Mouse (Mus musculus): Measurements from ENCODE around the gene Lrsam1. TPM values are rescaled to one million over a fixed set of nuclear protein-coding genes. Genes with fewer than 3 reads are reported as not detected.

Gene Lrsam1
- total RNA-seq, 2 experiments from 2014 or later, result 10.7 to 16.2 TPM

DNA sequence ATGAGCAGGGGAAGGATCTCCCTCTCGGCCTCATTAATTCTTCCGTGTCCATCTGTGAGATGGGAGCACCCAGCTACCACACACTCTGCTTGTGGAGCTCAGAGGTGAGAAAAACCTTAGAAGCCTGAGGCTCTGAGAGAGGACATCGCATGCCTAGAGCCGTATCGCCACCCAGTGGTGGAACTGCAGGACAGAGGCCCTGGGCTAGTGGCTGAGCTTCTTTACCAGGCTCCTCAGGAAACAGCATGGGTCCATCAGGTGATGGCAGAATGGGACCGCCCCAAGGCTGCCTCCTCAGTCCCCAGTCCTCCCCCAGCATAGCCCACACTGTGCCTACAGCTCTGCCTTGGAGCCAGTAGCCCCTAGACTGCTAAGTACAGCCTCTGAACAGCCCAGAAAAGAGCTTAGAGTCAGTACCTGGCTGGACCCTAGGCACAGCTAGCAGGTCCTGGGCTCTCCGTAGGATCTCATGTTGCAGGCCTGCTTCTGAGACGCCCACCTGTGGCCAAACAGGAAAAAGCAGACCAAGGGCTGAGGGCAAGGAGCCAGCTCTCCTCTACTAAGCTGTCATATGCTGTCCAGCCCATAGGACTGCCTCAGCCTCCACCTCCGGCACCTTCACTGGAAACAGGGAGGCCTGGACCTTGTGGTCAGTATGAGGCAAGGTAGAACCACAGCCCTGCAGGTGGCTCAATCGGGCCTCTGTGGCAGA, 33.0 kb downstream of the Lrsam1 start:
- DNase-seq, result peak; percentile 80 to 89
- intact Hi-C loops (cut with DNase I), result loop anchor here (1.0 to 5.0 kb wide), 3 partner anchors 64 to 151 kb away; partner anchors contain the start of genes Ptrh1 and Ttc16

GRCm38 (mm10) chr2:32927624-32928234, 33.7 kb downstream of the Lrsam1 start:
- intact Hi-C loops (cut with DNase I), result loop anchor here (1.0 to 5.0 kb wide), 3 partner anchors 63 to 150 kb away; partner anchors contain the start of genes Ptrh1 and Ttc16
- no peak for DNase-seq

DNA sequence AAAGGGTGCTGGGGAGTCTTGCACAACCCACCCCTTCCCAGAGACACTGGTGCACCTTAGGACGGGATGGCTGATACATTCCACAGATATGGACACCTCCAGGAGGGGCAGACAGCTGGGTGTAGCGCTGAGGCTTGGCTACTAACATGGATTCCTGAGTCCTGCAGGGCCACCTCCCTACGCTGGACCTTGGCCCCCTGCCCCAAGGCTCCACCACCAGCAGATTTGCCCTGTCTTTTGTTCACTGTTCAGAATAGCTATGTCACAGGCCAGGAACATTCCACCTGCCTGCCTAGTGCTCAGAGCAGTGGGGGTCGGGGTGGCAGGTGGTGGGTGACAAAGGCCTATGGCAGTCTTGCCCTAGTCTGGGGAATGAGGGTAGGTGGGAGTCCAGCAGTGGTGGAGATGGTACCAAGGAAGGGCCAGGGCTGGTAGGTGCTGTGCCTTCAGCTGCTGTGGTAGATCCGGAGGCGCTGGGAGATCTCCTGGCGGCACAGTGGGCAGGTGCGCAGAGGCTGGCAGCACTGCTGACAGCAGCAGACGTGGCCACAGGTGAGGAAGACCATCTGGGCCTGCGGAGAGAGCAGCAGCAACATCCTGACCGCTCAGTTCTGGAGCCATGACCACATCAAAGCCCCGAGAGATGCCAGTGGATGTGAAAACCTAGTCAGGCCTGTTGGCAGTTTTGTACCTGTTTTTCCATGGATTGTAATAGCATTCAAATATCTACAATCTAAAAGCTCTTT, 34.9 kb downstream of the Lrsam1 start:
- intact Hi-C loops (cut with DNase I), result loop anchor here (5.0 kb wide), 1 partner anchor 149 kb away; the partner anchor contains the start of genes Ptrh1 and Ttc16
- DNase-seq, result no peak

DNA sequence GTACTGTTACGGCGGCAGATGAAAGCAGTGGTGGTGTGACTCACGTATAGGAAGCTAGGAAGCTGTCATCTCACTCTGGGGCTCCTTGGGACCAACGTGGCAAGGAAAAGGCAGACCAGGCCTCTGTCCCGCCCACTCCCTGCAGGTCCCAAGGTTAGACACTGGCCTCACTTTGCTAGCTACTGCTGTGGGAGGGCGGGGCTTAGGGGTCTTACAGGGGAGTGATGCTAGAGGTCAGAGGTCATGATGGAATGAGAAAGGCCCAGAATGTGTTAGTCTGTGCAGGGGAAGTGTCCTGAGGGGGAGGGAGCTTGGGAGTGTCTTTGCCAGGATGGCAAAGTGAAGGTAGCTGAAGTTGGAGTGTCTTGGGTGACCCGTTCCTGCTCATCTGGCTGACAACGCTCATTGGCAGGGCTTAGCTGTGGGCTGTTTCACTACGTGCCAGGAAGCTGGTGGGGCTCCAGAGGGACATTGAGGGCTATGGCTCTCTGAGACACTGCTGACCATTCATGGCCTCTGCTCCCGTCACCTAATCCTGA, 37.0 kb downstream of the Lrsam1 start:
- intact Hi-C loops (cut with DNase I), result loop anchor here (5.0 kb wide), 1 partner anchor 132 kb away; no protein-coding TSS in a partner anchor
- DNase-seq, result no peak

DNA sequence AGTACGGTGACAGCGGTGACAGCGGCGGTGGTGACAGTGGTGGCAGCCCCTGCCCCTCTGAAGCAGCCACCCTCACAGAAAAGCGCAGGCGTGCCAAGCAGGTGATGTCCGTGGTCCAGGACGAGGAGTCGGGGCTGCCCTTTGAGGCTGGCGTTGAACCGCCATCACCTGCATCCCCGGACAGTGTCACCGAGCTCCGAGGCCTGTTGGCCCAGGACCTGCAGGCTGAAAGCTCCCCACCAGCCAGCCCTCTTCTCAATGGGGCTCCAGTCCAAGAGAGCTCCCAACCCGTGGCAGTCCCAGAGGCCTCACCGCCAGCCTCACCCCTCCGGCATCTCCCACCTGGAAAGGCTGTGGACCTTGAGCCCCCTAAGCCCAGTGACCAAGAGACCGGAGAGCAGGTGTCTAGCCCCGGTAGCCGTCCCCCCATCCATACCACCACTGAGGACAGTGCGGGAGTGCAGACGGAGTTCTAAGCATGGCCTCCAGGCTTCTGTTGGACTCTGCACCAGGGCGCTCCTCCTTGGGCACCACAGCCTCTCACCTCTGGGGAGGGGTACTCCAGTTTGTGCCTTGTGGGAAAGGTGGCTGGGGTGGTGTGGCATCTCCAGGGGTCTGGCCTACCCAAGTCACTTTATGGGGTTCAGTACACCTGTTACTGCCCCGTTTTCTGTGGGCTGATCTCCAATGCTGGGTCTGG, 37.7 kb downstream of the Lrsam1 start:
- DNase-seq, result no peak
- intact Hi-C loops (cut with DNase I), result loop anchor here (5.0 kb wide), 1 partner anchor 131 kb away; no protein-coding TSS in a partner anchor

GRCm38 (mm10) chr2:32922564-32922963, 38.9 kb downstream of the Lrsam1 start:
- intact Hi-C loops (cut with DNase I), result loop anchor here (5.0 kb wide), 1 partner anchor 130 kb away; no protein-coding TSS in a partner anchor

GRCm38 (mm10) chr2:32921801-32922380, 39.5 kb downstream of the Lrsam1 start:
- intact Hi-C loops (cut with DNase I), result loop anchor here (5.0 kb wide), 1 partner anchor 130 kb away; no protein-coding TSS in a partner anchor
- DNase-seq, result no peak

More at GRCm38 (mm10) chr2:32922564-32922963, 38.9 kb downstream of the Lrsam1 start:
- no peak for DNase-seq

GRCm38 (mm10) chr2:32921235-32921634, 40.2 kb downstream of the Lrsam1 start:
- no peak for DNase-seq
- intact Hi-C loops (cut with DNase I), result loop anchor here (5.0 kb wide), 1 partner anchor 129 kb away; no protein-coding TSS in a partner anchor

DNA sequence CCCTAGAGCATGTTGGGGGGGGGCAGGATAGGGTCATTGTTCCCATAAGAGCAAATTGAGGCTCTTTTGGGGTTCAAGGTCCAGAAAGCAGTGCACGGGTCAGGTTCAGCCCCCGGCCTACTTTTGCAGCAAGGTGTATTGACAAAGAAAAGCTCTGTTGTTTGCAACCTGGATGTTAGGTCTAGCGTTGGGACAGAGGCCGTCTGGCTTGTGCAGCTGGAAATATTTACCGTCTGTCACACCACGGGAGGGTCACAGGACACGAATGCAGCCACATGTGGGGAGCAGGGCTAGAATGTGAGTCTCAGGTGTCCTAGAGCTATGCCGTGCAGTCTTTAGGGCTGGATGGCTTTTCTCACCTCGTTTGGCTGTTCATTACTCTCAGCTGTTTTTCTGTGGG, 43.0 kb downstream of the Lrsam1 start:
- intact Hi-C loops (cut with DNase I), result no loop called here
- no peak for DNase-seq

- DNase-seq, result peak; percentile 51 to 55
- intact Hi-C loops (cut with DNase I), result no loop called here
Measured at GRCm38 (mm10) chr2:32917526-32917925, 43.9 kb downstream of the Lrsam1 start.

DNA sequence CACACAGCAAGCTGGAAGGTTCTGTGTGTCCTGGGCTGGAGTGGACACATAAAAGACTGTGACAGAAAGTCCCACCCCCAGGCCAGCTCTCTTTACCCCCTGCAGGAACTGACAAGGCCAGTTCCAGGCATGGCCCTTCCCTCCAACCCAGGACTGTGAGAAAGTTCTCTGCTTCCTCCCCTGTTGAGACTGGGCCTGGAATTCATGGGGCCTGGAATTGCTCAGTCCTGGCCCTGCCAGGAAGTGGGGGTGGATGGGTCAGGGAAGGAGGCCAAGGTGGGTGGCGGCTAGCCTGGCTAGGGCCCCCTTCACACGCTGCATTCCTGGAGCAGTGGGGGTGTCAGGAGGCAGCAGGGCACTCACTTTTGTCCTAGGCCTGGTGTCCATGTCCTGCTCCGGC, 46.5 kb downstream of the Lrsam1 start:
- intact Hi-C loops (cut with DNase I), result no loop called here
- DNase-seq, result peak; percentile 85 to 88

DNA sequence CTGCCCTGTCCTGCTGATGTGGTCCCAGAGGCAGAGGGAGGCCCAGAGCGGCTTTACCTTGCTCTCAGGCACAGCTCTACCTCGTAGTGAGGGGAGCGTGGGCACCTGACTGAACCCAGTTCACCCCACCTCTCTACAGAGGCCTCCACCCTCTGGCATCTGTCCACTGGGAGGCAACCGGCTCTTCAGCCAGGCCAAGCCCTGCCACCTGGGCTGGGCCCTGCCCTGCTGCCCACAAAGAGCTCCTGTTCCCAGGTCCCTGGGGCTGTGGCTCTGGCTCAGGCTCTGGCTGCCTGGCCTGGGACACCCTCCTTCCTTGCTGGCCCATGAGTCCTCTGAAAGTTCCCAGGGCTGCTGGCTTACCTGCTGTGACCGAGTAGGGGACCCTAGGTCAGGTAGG, 47.1 kb downstream of the Lrsam1 start:
- DNase-seq, result peak; percentile 52 to 57
- intact Hi-C loops (cut with DNase I), result no loop called here

- DNase-seq, result peak; percentile 89 to 92
- intact Hi-C loops (cut with DNase I), result loop anchor here (1.0 to 2.0 kb wide), 2 partner anchors 36 to 47 kb away; partner anchors contain the start of gene Fam129b
Measured at GRCm38 (mm10) chr2:32912210-32912804, 49.1 kb downstream of the Lrsam1 start.

DNA sequence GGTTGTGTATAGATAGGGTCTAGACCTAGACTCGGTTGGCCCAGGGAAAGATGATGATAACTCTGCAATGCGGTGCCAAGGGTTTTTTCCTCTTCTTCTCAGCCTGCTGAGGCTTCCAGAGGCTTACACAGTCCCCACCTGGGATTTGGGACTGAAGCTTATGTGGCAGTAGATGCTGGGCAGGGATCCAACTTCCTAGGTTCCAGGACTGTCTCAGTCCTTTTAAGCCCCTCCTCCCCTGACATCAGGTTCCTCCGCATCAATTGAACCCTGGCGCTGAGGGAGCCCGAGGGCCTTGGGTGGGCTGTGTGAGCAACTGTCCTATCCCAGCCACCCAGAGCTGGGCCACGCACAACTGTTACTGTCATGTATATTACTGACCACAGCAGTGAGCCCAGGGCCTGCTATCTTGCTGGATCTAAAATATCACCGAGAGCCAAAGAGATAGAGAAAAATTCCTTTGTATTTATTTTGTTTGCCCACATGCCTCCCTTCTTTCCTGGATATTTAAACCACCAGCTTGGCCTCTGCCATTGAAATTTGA, 49.7 kb downstream of the Lrsam1 start:
- intact Hi-C loops (cut with DNase I), result loop anchor here (1.0 to 2.0 kb wide), 2 partner anchors 35 to 46 kb away; partner anchors contain the start of gene Fam129b
- DNase-seq, result no peak

GRCm38 (mm10) chr2:32908796-32909195, 52.6 kb downstream of the Lrsam1 start:
- intact Hi-C loops (cut with DNase I), result no loop called here
- peak; percentile 63 to 65 for DNase-seq

- intact Hi-C loops (cut with DNase I), result no loop called here
Measured at GRCm38 (mm10) chr2:32908272-32908671, 53.1 kb downstream of the Lrsam1 start.

GRCm38 (mm10) chr2:32907442-32907841, 54.0 kb downstream of the Lrsam1 start:
- intact Hi-C loops (cut with DNase I), result no loop called here

More at GRCm38 (mm10) chr2:32908272-32908671, 53.1 kb downstream of the Lrsam1 start:
- peak; percentile 82 to 83 for DNase-seq

DNA sequence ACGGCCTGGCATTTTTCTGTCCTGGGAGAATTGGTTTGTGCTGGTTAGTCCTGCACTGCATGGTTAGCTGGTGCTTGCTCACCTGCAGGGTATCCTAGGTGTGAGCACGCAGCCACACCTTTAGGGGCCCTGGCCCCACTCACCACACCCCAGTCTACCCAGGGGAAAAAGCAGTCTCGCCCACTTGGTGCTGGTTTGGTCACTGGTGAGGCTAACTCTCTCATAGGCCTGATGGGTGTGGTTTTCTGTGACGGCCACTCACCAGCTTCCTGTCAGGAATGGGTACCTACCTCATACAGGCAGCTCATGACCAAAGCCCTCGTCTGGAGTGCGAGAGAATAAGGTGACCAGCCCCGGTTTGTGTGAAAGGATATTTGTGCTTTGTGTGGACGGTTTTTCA, 56.1 kb downstream of the Lrsam1 start:
- intact Hi-C loops (cut with DNase I), result no loop called here
- no peak for DNase-seq

More at GRCm38 (mm10) chr2:32907442-32907841, 54.0 kb downstream of the Lrsam1 start:
- DNase-seq, result no peak

- DNase-seq, result no peak
Measured at GRCm38 (mm10) chr2:32904637-32905036, 56.8 kb downstream of the Lrsam1 start.

More at GRCm38 (mm10) chr2:32904637-32905036, 56.8 kb downstream of the Lrsam1 start:
- intact Hi-C loops (cut with DNase I), result no loop called here

Measured in heart, postnatal 10 days (tissue).